Mouse (Mus musculus): ENCODE measurements around the gene Osbp2.

DNA sequence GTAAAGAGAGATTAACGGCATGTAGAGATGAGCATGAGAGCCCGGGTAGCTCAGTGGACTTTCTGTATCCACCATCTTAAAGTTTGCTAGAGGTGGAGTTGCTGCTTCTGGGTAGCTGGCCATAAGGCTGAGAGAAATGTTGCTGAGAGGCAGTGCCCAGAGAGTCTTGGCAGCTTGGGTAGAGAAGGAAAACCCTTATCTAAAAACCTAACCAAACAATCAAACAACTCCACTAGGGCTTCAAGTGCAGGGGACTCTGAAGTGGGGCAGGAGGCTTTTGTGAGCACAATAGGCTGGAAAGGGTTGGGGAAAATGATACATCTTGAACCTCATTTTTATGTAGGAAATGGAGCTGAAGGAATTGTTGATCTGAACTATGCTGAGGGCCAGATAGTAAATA lies 177.4 kb downstream of the Osbp2 start:
- TF ChIP-seq POLR2A (IDR thresholded peaks at IDR 0.05; ENCODE audit: insufficient read length, low read depth) (no peak), E2F4 (IDR thresholded peaks at IDR 0.05; ENCODE audit: insufficient read depth) (no peak), CEBPB (IDR thresholded peaks at IDR 0.05; ENCODE audit: insufficient read depth, poor library complexity, severe bottlenecking) (no peak), POLR2AphosphoS2 (IDR thresholded peaks at IDR 0.05; ENCODE audit: insufficient read length, low read depth) (no peak), SRF (IDR thresholded peaks at IDR 0.05; ENCODE audit: control insufficient read depth, insufficient read length, low read depth) (no peak), MAX (IDR thresholded peaks at IDR 0.05; ENCODE audit: low read depth) (no peak), TCF12 (IDR thresholded peaks at IDR 0.05; ENCODE audit: insufficient read depth, poor library complexity, severe bottlenecking) (no peak), MYOG (IDR thresholded peaks at IDR 0.05; ENCODE audit: control insufficient read depth in 1 of 3, insufficient read depth in 1 of 3, insufficient read length in 2 of 3, low read depth in 2 of 3) (no peak), REST (IDR thresholded peaks at IDR 0.05; ENCODE audit: insufficient read depth, insufficient read length) (no peak), USF1 (IDR thresholded peaks at IDR 0.05; ENCODE audit: low read depth) (no peak), MYOD1 (IDR thresholded peaks at IDR 0.05; ENCODE audit: control insufficient read depth in 1 of 3, insufficient read length in 2 of 3, low read depth in 2 of 3) (no peak)
